Mouse (Mus musculus) embryonic fibroblast, embryonic 13.5 days (primary cell): ENCODE data around the gene Psmd3.

ENCODE experiments used
- CTCF ChIP-seq: IDR thresholded peaks from 2 replicates; pipeline ENCODE4 v1.5.1; 2011; ENCODE audit warnings: mild to moderate bottlenecking, control low read depth, low read length, moderate library complexity, borderline replicate concordance; ENCODE audit not compliant: insufficient read depth
- POLR2A ChIP-seq: IDR thresholded peaks from 2 replicates; pipeline ENCODE4 v1.6.1; 2011; ENCODE audit warnings: low read depth, mild to moderate bottlenecking, control low read depth, low read length, moderate library complexity

DNA sequence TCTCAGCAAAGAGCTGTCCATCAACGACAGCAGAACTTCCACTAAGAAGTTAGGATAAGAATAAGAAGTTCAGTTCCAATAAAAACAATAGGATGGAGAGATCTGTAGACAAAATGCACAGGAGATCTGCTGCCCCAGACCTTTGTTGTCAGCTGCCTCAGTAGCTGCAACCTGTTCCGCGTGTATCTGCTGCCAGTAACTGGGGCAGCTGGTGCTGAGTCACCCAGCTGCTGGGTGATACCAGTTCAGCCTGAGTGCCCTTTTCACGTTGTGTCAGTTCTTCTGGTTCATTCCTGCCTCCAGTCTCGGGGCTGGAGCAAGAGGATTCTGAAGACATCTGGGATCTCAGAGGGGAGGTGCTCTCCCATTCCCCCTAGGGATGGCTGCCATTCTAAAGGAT is 10.5 kb upstream of the Psmd3 start:
- TF ChIP-seq CTCF, result no peak
- TF ChIP-seq POLR2A, result no peak
